Mouse (Mus musculus) MEL (cell line): ENCODE measurements around the gene Smg6.

ENCODE experiments used
- BHLHE40 ChIP-seq: IDR thresholded peaks from 2 replicates; pipeline ENCODE4 v1.6.1; 2012; ENCODE audit warnings: low read depth, mild to moderate bottlenecking, inconsistent platforms, low read length, improper control_type of control experiment, borderline replicate concordance
- CTCF ChIP-seq, 3 experiments: IDR thresholded peaks in 2 of 3; conservative IDR thresholded peaks in 1 of 3; 2 replicates each; pipeline ENCODE4 v1.5.1; 2011 to 2012; ENCODE audit warnings: low read length in 3 of 3, low read depth in 2 of 3, mild to moderate bottlenecking in 2 of 3, improper control_type of control experiment in 1 of 3, inconsistent platforms in 1 of 3, mixed read lengths in 1 of 3, moderate library complexity in 1 of 3; ENCODE audit not compliant: control insufficient read depth in 1 of 3, insufficient read depth in 1 of 3, poor library complexity in 1 of 3, severe bottlenecking in 1 of 3
- GATA1 ChIP-seq: IDR thresholded peaks from 2 replicates; pipeline ENCODE4 v1.6.1; 2011; ENCODE audit warnings: low read depth, low read length, improper control_type of control experiment
- MAZ ChIP-seq: IDR thresholded peaks from 2 replicates; pipeline ENCODE4 v1.6.1; 2012; ENCODE audit warnings: low read depth, mild to moderate bottlenecking, inconsistent platforms, low read length, improper control_type of control experiment
- NRF1 ChIP-seq: IDR thresholded peaks from 2 replicates; pipeline ENCODE4 v1.6.1; 2014; ENCODE audit warnings: low read depth, mild to moderate bottlenecking, inconsistent platforms, low read length, improper control_type of control experiment, moderate library complexity; ENCODE audit not compliant: poor library complexity, insufficient read depth, severe bottlenecking
- POLR2A ChIP-seq, 2 experiments: IDR thresholded peaks; 2 replicates each; pipeline ENCODE4 v1.6.1; 2011 to 2012; ENCODE audit warnings: low read length in 2 of 2, mild to moderate bottlenecking in 2 of 2, control low read depth in 1 of 2, improper control_type of control experiment in 1 of 2, low read depth in 1 of 2, moderate library complexity in 1 of 2; ENCODE audit not compliant: control insufficient read depth in 1 of 2, insufficient read depth in 1 of 2, poor library complexity in 1 of 2
- POLR2AphosphoS2 ChIP-seq: IDR thresholded peaks from 2 replicates; pipeline ENCODE4 v1.6.1; 2011; ENCODE audit warnings: low read length, improper control_type of control experiment
- SIN3A ChIP-seq: IDR thresholded peaks from 2 replicates; pipeline ENCODE4 v1.6.1; 2012; ENCODE audit warnings: low read length, improper control_type of control experiment, inconsistent platforms
- TAL1 ChIP-seq: IDR thresholded peaks from 2 replicates; pipeline ENCODE4 v1.6.1; 2012; ENCODE audit warnings: mild to moderate bottlenecking, inconsistent platforms, low read length, moderate library complexity, mixed read lengths
- TCF12 ChIP-seq: IDR thresholded peaks from 2 replicates; pipeline ENCODE4 v1.6.1; 2014; ENCODE audit warnings: low read depth, mild to moderate bottlenecking, inconsistent platforms, low read length, improper control_type of control experiment, moderate library complexity
- ZNF384 ChIP-seq: IDR thresholded peaks from 2 replicates; pipeline ENCODE4 v1.6.1; 2012; ENCODE audit warnings: low read depth, mild to moderate bottlenecking, inconsistent platforms, low read length, improper control_type of control experiment

GRCm38 (mm10) chr11:74973290-74974157 lies 47.9 kb downstream of the Smg6 start:
- TF ChIP-seq CTCF (IDR thresholded peaks at IDR 0.05 in 2 of 3, conservative IDR thresholded peaks at IDR 0.05 in 1 of 3; ENCODE audit: control insufficient read depth in 1 of 3, insufficient read depth in 1 of 3, low read depth in 2 of 3, low read length in 3 of 3, poor library complexity in 1 of 3, severe bottlenecking in 1 of 3) (no peak), POLR2A (IDR thresholded peaks at IDR 0.05; ENCODE audit: control insufficient read depth in 1 of 2, insufficient read depth in 1 of 2, low read depth in 1 of 2, low read length in 2 of 2, poor library complexity in 1 of 2) (no peak), POLR2AphosphoS2 (no peak), TCF12 (no peak), NRF1 (no peak), GATA1 (no peak), ZNF384 (no peak), BHLHE40 (no peak), MAZ (no peak), SIN3A (no peak), TAL1 (no peak)
